Mouse (Mus musculus): Measurements from ENCODE around the gene Psme3. TPM values are rescaled to one million over a fixed set of nuclear protein-coding genes. Genes with fewer than 3 reads are reported as not detected.
"Not testable (repeated sequence)": the region's sequence is repeated elsewhere in the genome, so short reads cannot be mapped to it uniquely, and the experiment has no call there.

Psme3 gene
- total and polyA plus RNA-seq, 3 experiments, result 45.2 to 161 (median 129) TPM

- DNase-seq, result no peak
Observed at GRCm38 (mm10) chr11:101312150-101312549, 3.9 kb upstream of the Psme3 start.

GRCm38 (mm10) chr11:101314567-101314966 is 1.4 kb upstream of the Psme3 start:
- DNase-seq, result no peak

GRCm38 (mm10) chr11:101315082-101315650 is 847 bp upstream of the Psme3 start:
- no peak for DNase-seq

- no peak for DNase-seq
Observed at GRCm38 (mm10) chr11:101316501-101316917, 496 bp downstream of the Psme3 start.

GRCm38 (mm10) chr11:101323609-101324008 is 7.6 kb downstream of the Psme3 start:
- peak; percentile 79 for DNase-seq

- DNase-seq, result no peak
Observed at GRCm38 (mm10) chr11:101324763-101325162, 8.8 kb downstream of the Psme3 start, which contains the start of gene Aoc2. TSS of gene Aoc2 (plus strand) at chr11:101325063.

- not testable (repeated sequence) for DNase-seq
Observed at GRCm38 (mm10) chr11:101325201-101325600, 9.2 kb downstream of the Psme3 start.

GRCm38 (mm10) chr11:101326147-101326546 is 10.1 kb downstream of the Psme3 start:
- DNase-seq, result no peak

GRCm38 (mm10) chr11:101327311-101327710 is 11.3 kb downstream of the Psme3 start:
- DNase-seq, result no peak

GRCm38 (mm10) chr11:101328941-101329635 is 13.1 kb downstream of the Psme3 start:
- peak; percentile 71 for DNase-seq

GRCm38 (mm10) chr11:101330371-101330924 is 14.4 kb downstream of the Psme3 start, which contains the start of gene Aoc3:
TSS of gene Aoc3 (plus strand) at chr11:101330605.
- DNase-seq, result peak; percentile 45

GRCm38 (mm10) chr11:101330961-101331360 is 14.9 kb downstream of the Psme3 start:
- DNase-seq, result not testable (repeated sequence)

GRCm38 (mm10) chr11:101332537-101332936 is 16.5 kb downstream of the Psme3 start:
- no peak for DNase-seq

GRCm38 (mm10) chr11:101334023-101334422 is 18.0 kb downstream of the Psme3 start:
- no peak for DNase-seq

- DNase-seq, result no peak
Observed at GRCm38 (mm10) chr11:101334516-101334915, 18.5 kb downstream of the Psme3 start.

GRCm38 (mm10) chr11:101335685-101336084 is 19.7 kb downstream of the Psme3 start:
- no peak for DNase-seq

GRCm38 (mm10) chr11:101338123-101338760 is 22.2 kb downstream of the Psme3 start:
- peak; percentile 16 for DNase-seq

- no peak for DNase-seq
Observed at GRCm38 (mm10) chr11:101347083-101347775, 31.2 kb downstream of the Psme3 start.

GRCm38 (mm10) chr11:101348774-101349173 is 32.8 kb downstream of the Psme3 start:
- no peak for DNase-seq

- no peak for DNase-seq
Observed at GRCm38 (mm10) chr11:101349216-101349615, 33.2 kb downstream of the Psme3 start.

GRCm38 (mm10) chr11:101351100-101351720 is 35.2 kb downstream of the Psme3 start:
- peak; percentile 69 for DNase-seq

- no peak for DNase-seq
Observed at GRCm38 (mm10) chr11:101351721-101352111, 35.7 kb downstream of the Psme3 start.

Measured in adrenal gland, adult 2 months (tissue).